Mouse (Mus musculus) olfactory bulb, adult 2 months (tissue): ENCODE measurements around the gene Gna15.
A peak's percentile ranks its signal among the peaks of the same experiment; 100 is the strongest.

Experiments
- CTCF ChIP-seq: fragments of 200-500 bp; IDR thresholded peaks from 2 replicates; pipeline ENCODE4 v1.5.1; 2012; ENCODE audit warnings: low read depth, mild to moderate bottlenecking, low read length, moderate library complexity; ENCODE audit not compliant: insufficient read depth
- POLR2A ChIP-seq: fragments of 200-500 bp; IDR thresholded peaks from 2 replicates; pipeline ENCODE4 v1.6.1; 2012; ENCODE audit warnings: mild to moderate bottlenecking, low read depth, low read length, moderate library complexity; ENCODE audit not compliant: insufficient read depth

DNA sequence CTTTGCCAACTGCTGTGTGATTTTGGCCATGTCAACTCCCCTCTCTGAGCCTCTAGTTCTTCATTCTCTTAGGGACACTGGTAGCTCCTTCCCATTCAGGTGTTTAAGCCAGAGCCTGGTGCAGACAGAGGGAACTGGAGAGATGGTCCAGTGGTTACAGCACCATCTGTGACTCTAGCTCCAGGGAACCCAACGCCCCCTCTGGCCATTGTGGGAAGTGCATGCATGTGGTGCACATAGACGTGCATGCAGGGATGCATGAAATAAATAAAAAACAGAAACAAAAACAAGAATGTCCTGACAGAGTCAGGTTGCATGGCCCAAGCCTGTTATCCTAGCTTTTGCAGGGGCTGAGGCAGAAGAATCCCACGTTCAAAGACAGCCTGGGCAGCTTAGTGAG lies 32.3 kb upstream of the Gna15 start:
- TF ChIP-seq CTCF, result 0 out of 2 replicates have a peak, but pooled peaks have one; percentile 38
- no peak for TF ChIP-seq POLR2A
